Mouse (Mus musculus): ENCODE measurements around the gene Scn8a. TPM values are rescaled to one million over a fixed set of nuclear protein-coding genes. Genes with fewer than 3 reads are reported as not detected.

The Scn8a gene
- polyA plus RNA-seq, 1 experiment from 2014 or later = 8.1 TPM

DNA sequence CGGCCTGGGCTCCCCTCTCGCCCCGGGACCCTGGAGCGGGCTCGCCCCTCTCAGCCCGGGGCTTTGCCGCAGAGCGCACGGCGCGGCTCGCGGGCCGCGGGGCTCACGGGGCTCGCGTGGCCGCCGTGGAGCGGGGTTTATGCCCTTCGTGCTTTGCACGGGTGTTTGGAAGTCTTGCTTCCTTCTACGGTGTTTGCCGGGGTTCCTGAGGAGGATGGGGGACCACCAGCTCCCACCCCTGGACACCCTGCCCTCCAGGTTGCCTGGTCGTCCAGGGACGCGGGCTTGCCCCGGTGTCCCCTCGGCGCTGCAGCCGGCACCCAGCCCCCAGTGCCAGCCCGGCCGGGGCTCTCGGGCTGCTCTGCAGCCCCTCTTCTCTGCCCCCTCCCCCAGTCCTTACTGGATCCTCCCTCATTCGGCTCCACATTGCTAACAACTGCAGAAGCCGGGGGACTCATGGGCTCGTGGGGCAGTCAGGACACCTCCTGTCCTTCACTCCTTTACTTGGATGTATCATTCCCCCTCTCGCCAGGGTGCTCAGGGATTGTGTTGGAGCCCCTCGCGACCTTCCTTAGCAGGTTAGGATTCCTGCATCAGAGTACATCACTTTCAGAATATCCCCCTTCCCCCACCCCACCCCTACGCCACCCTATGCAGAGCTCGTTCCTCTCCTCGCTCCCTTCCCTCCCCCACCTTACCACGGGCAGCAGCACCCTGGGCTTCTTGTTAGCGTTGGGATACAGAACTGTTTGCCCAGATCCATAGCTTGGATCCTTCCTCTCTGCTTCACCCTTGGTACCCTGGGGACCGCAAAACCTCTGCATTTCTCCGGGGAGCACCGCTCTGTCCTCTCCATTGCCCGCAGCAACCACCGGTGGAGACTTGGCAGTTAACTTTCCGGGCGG is 1.7 kb downstream of the Scn8a start:
- H3K36me3 ChIP-seq (ENCODE audit: insufficient read depth, low read length) = no peaks in the 10 kb centered on the region
- peaks cover 5% of the 10 kb centered on the region; the same call in 1 of the 2 replicates for H3K9me3 ChIP-seq (ENCODE audit: low read length)
- H3K4me2 ChIP-seq (replicated peaks; ENCODE audit: low read depth, low read length) = peak overlapping the region; percentile 78
- peak; percentile 50 for ATAC-seq (ENCODE audit: low FRiP score, low TSS enrichment)
- peak overlapping the region; percentile 37; the same call in 1 of the 2 replicates for H3K27ac ChIP-seq (ENCODE audit: low read length)
- H3K4me3 ChIP-seq (ENCODE audit: low read length) = peak overlapping the region; percentile 76
- peaks cover 14% of the 10 kb centered on the region; the same call in 1 of the 2 replicates for H3K4me1 ChIP-seq (ENCODE audit: insufficient read depth, low read length)
- peaks cover 39% of the 10 kb centered on the region for H3K27me3 ChIP-seq (ENCODE audit: insufficient read depth, low read length)
- 1% methylated on average over 53 of the region's 53 CpGs for WGBS
- peak overlapping the region; percentile 84 for H3K9ac ChIP-seq (replicated peaks; ENCODE audit: low read length)

DNA sequence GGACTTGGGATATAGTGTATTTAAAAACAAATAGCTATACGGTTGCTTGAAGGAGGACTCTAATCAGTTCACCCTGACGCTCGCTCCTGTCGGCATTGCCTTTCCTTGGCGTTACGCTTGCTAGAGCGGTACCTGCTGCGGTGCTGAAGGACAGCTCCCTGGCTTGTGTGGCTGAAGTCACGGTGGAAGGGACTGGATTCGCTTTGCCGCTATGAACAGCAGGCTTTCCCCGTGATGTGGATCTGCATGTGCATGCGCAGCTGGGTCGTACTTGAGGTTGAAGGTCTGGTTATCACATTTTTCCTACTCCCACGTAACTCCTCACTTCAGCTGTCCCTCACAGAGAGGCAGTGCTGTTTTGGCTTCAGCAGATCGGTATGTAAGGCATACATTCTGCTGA is 3.5 kb downstream of the Scn8a start:
- WGBS = 2% methylated on average over 16 of the region's 16 CpGs
- no peak overlapping the region for H3K27ac ChIP-seq (ENCODE audit: low read length)
- H3K4me2 ChIP-seq (replicated peaks; ENCODE audit: low read depth, low read length) = 0 out of 2 replicates have a peak overlapping the region, but pooled peaks have one; percentile 78
- peaks cover 39% of the 10 kb centered on the region for H3K27me3 ChIP-seq (ENCODE audit: insufficient read depth, low read length)
- H3K36me3 ChIP-seq (ENCODE audit: insufficient read depth, low read length) = no peaks in the 10 kb centered on the region
- H3K9me3 ChIP-seq (ENCODE audit: low read length) = no peaks in the 10 kb centered on the region
- no peak overlapping the region for H3K9ac ChIP-seq (replicated peaks; ENCODE audit: low read length)
- ATAC-seq (ENCODE audit: low FRiP score, low TSS enrichment) = peak; percentile 44; the same call in 1 of the 2 replicates
- peaks cover 14% of the 10 kb centered on the region; the same call in 1 of the 2 replicates for H3K4me1 ChIP-seq (ENCODE audit: insufficient read depth, low read length)
- no peak overlapping the region for H3K4me3 ChIP-seq (ENCODE audit: low read length)

DNA sequence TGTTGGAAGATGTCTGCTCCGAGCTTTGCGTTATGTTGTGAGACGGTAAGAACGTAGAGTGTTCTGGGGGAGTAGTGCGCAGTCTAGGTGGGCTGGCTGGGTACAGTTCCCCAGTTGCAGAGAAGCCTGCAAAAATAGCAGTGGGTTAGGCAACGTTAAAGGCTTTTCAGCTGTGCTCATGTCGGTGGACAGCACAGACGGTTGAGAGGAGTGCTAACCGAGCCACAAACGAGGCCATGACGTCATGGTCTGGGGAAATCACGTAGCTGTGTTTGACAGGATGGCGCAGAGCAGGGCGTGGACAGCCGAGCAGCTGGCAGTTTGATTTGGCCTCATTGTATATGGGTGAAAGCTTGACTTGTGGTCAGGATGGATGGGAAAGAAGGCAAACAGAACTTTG is 9.4 kb downstream of the Scn8a start:
- 62% methylated on average over 15 of the region's 15 CpGs for WGBS
- Histone ChIP-seq H3K9ac (replicated peaks; ENCODE audit: low read length) (no peak overlapping the region), H3K4me2 (replicated peaks; ENCODE audit: low read depth, low read length) (no peak overlapping the region), H3K27ac (ENCODE audit: low read length) (no peak overlapping the region), H3K4me3 (ENCODE audit: low read length) (no peak overlapping the region), H3K4me1 (ENCODE audit: insufficient read depth, low read length) (no peaks in the 10 kb centered on the region), H3K27me3 (ENCODE audit: insufficient read depth, low read length) (0 out of 2 replicates have a peak, but pooled peaks cover 4% of the 10 kb centered on the region), H3K9me3 (ENCODE audit: low read length) (no peaks in the 10 kb centered on the region), H3K36me3 (ENCODE audit: insufficient read depth, low read length) (no peaks in the 10 kb centered on the region)
- no peak for ATAC-seq (ENCODE audit: low FRiP score, low TSS enrichment)

DNA sequence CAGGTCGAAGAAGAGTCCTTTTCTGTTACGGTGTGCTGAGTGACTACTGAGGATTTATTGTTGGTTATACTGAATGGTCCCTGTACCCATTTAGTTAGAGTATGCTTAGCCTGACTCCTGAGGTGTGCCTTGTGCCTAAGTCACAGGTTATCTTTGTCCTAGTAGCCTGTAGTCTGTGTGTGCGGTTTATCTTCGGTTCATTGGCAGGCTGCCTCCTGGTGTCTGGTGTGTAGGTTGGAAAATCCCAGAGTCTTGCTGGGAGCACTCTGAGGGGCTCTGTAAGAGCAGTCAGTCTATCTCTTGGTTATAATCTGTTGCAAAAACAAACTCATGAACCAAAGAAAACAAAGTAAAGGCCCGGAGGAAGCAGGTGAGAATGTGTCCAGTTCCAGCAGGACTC is 11.7 kb downstream of the Scn8a start:
- Histone ChIP-seq H3K4me1 (ENCODE audit: insufficient read depth, low read length) (no peaks in the 10 kb centered on the region), H3K9ac (replicated peaks; ENCODE audit: low read length) (no peak overlapping the region), H3K9me3 (ENCODE audit: low read length) (no peaks in the 10 kb centered on the region), H3K36me3 (ENCODE audit: insufficient read depth, low read length) (no peaks in the 10 kb centered on the region), H3K27me3 (ENCODE audit: insufficient read depth, low read length) (no peaks in the 10 kb centered on the region), H3K4me3 (ENCODE audit: low read length) (no peak overlapping the region), H3K4me2 (replicated peaks; ENCODE audit: low read depth, low read length) (no peak overlapping the region), H3K27ac (ENCODE audit: low read length) (no peak overlapping the region)
- WGBS = 71% methylated on average over 5 of the region's 5 CpGs
- no peak for ATAC-seq (ENCODE audit: low FRiP score, low TSS enrichment)

DNA sequence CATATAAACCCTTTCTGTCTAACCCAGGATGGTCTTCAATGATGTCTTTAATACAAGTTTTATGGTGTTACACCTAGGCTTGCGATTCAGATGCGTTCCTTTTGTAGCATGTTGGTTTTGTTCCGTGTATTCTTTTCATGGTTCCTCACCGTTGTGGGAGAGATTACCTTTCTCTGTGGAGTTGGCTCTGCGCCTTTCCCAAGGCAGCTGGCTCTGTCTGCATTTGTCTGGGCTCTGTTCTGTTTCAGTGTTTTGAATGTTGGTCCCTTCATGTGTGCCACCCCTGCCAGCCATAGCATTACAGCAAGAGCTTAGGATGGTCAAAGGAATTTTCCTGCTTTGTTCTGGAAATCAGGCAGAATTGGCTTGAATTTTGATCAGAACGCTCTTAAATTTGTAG is 14.8 kb downstream of the Scn8a start:
- H3K9me3 ChIP-seq (ENCODE audit: low read length) = no peaks in the 10 kb centered on the region
- ATAC-seq (ENCODE audit: low FRiP score, low TSS enrichment) = no peak
- H3K4me2 ChIP-seq (replicated peaks; ENCODE audit: low read depth, low read length) = no peak overlapping the region
- no peaks in the 10 kb centered on the region for H3K36me3 ChIP-seq (ENCODE audit: insufficient read depth, low read length)
- 97% methylated on average over 6 of the region's 6 CpGs for WGBS
- H3K27me3 ChIP-seq (ENCODE audit: insufficient read depth, low read length) = no peaks in the 10 kb centered on the region
- no peak overlapping the region for H3K4me3 ChIP-seq (ENCODE audit: low read length)
- H3K4me1 ChIP-seq (ENCODE audit: insufficient read depth, low read length) = no peaks in the 10 kb centered on the region
- H3K27ac ChIP-seq (ENCODE audit: low read length) = no peak overlapping the region
- no peak overlapping the region for H3K9ac ChIP-seq (replicated peaks; ENCODE audit: low read length)

DNA sequence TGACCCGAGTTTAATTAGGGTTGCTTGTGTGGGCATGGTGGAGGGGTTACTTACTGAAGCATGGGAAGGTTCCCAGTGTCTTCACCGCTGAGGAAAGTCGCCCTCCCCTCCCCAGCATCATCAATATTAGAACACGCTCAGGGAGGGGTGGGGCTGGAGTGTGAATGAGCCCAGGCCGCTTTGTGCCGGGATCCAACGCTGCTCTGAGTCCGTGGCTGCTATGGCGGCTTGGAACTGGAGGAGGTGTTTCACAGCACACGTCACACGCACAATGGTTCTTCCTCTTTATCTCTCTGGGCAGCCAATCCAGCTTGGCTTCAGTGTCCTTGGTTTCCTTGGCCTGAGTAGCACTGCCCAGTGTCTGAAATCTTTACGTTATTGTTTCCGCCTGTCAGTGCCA is 22.3 kb downstream of the Scn8a start:
- 0 out of 2 replicates have a peak, but pooled peaks have one; percentile 19 for ATAC-seq (ENCODE audit: low FRiP score, low TSS enrichment)
- Histone ChIP-seq H3K4me2 (replicated peaks; ENCODE audit: low read depth, low read length) (peak overlapping the region; percentile 19), H3K4me1 (ENCODE audit: insufficient read depth, low read length) (no peaks in the 10 kb centered on the region; the same call in 1 of the 2 replicates), H3K9me3 (ENCODE audit: low read length) (peaks cover 8% of the 10 kb centered on the region; the same call in 1 of the 2 replicates), H3K27ac (ENCODE audit: low read length) (no peak overlapping the region), H3K4me3 (ENCODE audit: low read length) (no peak overlapping the region), H3K36me3 (ENCODE audit: insufficient read depth, low read length) (peaks cover 8% of the 10 kb centered on the region; the same call in 1 of the 2 replicates), H3K9ac (replicated peaks; ENCODE audit: low read length) (no peak overlapping the region), H3K27me3 (ENCODE audit: insufficient read depth, low read length) (no peaks in the 10 kb centered on the region)
- 54% methylated on average over 13 of the region's 13 CpGs for WGBS

DNA sequence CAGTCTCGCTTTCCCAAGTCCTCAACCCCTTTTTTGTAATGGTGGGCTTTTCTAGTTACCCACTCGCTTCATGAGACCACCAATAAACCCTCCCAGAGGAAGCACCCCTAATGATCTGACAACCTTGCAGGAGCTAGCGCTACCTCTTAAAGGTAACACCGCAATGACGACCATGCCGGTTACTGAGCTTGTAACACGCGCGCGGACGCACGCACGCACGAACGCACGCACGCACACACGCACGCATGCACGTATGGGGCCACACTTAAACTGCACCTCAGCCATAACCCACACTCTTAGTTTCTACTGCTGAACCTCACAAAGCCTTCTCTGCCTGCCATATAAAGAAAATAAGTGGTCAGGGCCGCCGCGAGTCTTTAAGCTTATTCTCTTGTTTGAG is 26.8 kb downstream of the Scn8a start:
- Histone ChIP-seq H3K36me3 (ENCODE audit: insufficient read depth, low read length) (peaks cover 8% of the 10 kb centered on the region; the same call in 1 of the 2 replicates), H3K4me3 (ENCODE audit: low read length) (no peak overlapping the region), H3K27me3 (ENCODE audit: insufficient read depth, low read length) (no peaks in the 10 kb centered on the region), H3K4me1 (ENCODE audit: insufficient read depth, low read length) (no peaks in the 10 kb centered on the region; the same call in 1 of the 2 replicates), H3K4me2 (replicated peaks; ENCODE audit: low read depth, low read length) (no peak overlapping the region), H3K9me3 (ENCODE audit: low read length) (peaks cover 8% of the 10 kb centered on the region; the same call in 1 of the 2 replicates), H3K9ac (replicated peaks; ENCODE audit: low read length) (no peak overlapping the region), H3K27ac (ENCODE audit: low read length) (no peak overlapping the region)
- ATAC-seq (ENCODE audit: low FRiP score, low TSS enrichment) = no peak
- WGBS = 98% methylated on average over 23 of the region's 23 CpGs

DNA sequence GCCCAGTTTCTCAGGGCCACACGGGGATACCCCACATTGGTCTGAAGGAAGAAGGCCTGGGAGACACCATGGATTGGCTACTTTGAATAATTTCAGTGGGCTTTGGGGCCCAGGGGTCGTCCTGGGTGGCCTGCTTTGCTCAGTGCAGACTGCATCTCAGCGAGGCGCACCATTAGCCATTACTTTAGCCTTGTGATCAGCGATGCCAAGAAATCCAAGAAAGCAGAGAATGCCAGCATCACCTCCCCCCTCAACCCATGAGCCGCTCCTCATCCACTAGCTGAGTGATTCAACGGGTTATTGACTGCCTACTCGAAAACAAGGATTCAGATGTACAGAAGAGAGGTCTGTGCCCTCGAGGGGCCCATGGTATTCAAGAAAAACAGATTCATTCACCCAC is 34.2 kb downstream of the Scn8a start:
- Histone ChIP-seq H3K4me2 (replicated peaks; ENCODE audit: low read depth, low read length) (no peak overlapping the region), H3K4me3 (ENCODE audit: low read length) (no peak overlapping the region), H3K9me3 (ENCODE audit: low read length) (no peaks in the 10 kb centered on the region), H3K27me3 (ENCODE audit: insufficient read depth, low read length) (no peaks in the 10 kb centered on the region), H3K9ac (replicated peaks; ENCODE audit: low read length) (no peak overlapping the region), H3K4me1 (ENCODE audit: insufficient read depth, low read length) (peaks cover 3% of the 10 kb centered on the region), H3K27ac (ENCODE audit: low read length) (no peak overlapping the region), H3K36me3 (ENCODE audit: insufficient read depth, low read length) (no peaks in the 10 kb centered on the region)
- no peak for ATAC-seq (ENCODE audit: low FRiP score, low TSS enrichment)
- WGBS = 38% methylated on average over 9 of the region's 9 CpGs

DNA sequence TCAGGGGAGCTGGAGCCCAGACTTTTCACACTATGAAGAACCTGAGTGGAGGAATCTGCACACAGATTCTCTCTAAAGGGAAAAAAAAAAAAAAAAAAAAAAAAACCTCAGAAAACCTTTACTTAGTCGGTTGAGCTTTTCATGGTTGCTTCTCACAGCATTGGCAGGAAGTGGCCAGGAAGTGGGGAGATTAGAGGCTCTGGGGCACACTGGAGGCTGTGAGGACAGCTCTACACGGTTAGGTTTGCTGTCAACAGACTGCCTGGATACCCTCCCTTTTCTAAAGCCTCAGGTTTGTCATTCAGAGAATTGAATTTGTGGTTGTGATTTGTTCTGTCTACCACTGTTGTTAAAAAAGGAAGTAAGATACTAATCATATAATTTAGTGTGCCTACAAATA is 35.3 kb downstream of the Scn8a start:
- no peak overlapping the region for H3K4me3 ChIP-seq (ENCODE audit: low read length)
- 17% methylated on average over 2 of the region's 2 CpGs for WGBS
- H3K9me3 ChIP-seq (ENCODE audit: low read length) = no peaks in the 10 kb centered on the region
- H3K27me3 ChIP-seq (ENCODE audit: insufficient read depth, low read length) = no peaks in the 10 kb centered on the region
- H3K36me3 ChIP-seq (ENCODE audit: insufficient read depth, low read length) = no peaks in the 10 kb centered on the region
- H3K9ac ChIP-seq (replicated peaks; ENCODE audit: low read length) = no peak overlapping the region
- no peak for ATAC-seq (ENCODE audit: low FRiP score, low TSS enrichment)
- H3K4me1 ChIP-seq (ENCODE audit: insufficient read depth, low read length) = peaks cover 3% of the 10 kb centered on the region
- no peak overlapping the region for H3K4me2 ChIP-seq (replicated peaks; ENCODE audit: low read depth, low read length)
- H3K27ac ChIP-seq (ENCODE audit: low read length) = no peak overlapping the region

DNA sequence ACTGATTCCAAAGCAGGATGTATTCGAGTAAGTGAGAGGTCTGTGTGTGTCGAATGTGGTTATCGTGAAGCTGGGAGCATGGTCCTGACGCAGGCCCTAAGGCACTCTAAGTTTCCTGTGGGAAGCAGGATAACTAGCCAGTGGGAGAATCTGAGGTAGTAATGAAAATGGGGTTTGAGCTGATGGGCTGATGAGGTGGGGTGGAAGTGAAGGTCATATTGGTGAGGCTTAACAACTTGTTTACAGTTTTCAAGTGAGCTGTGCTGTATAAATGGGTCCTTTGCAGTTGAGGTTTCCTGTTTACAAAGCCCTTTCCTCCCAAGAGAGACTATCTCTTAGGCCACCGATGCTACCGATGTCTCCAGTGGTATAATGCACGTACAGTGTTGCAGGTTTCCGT is 36.1 kb downstream of the Scn8a start:
- H3K4me3 ChIP-seq (ENCODE audit: low read length) = no peak overlapping the region
- WGBS = 80% methylated on average over 8 of the region's 8 CpGs
- H3K27ac ChIP-seq (ENCODE audit: low read length) = no peak overlapping the region

More for the DNA sequence above, 36.1 kb downstream of the Scn8a start:
- Histone ChIP-seq H3K36me3 (ENCODE audit: insufficient read depth, low read length) (no peaks in the 10 kb centered on the region), H3K27me3 (ENCODE audit: insufficient read depth, low read length) (no peaks in the 10 kb centered on the region), H3K9ac (replicated peaks; ENCODE audit: low read length) (no peak overlapping the region), H3K4me1 (ENCODE audit: insufficient read depth, low read length) (peaks cover 3% of the 10 kb centered on the region), H3K4me2 (replicated peaks; ENCODE audit: low read depth, low read length) (no peak overlapping the region), H3K9me3 (ENCODE audit: low read length) (no peaks in the 10 kb centered on the region)
- ATAC-seq (ENCODE audit: low FRiP score, low TSS enrichment) = no peak
